Mouse (Mus musculus) layer of hippocampus, adult 18-20 months (tissue): Measurements from ENCODE around the gene Litaf. TPM values are rescaled to one million over a fixed set of nuclear protein-coding genes. Genes with fewer than 3 reads are reported as not detected.
A peak's percentile ranks its signal among the peaks of the same experiment; 100 is the strongest.

Experiments used
- DNase-seq, 2 experiments: peaks; one replicate each; pipeline ENCODE4 v3.0.0; 2022; ENCODE audit warnings: low spot score in 2 of 2
- total RNA-seq, 2 experiments: library from RNA; stranded (reverse); gene quantifications; 2 replicates each; pipeline ENCODE4 v1.2.3; 2021

Litaf gene
- total RNA-seq, 2 experiments from 2014 or later: 12.4 to 16.0 TPM

DNA sequence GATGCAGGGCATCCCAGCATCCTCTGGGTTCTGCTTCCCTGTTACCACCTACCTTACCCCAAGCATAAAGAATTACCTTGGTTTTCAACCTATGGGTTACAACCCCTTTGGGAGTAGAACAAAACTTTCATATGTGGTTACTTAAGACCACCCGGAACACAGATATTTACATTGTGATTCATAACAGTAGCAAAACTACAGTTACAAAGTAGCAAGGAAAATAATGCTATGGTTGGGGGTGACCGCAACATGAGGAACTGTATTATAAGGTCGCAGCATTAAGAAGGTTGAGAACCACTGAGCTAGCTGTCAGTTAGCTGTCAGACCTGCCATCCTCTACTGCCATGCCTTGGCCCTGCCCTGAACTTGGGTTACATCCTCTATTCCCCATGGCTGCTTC, 2.7 kb upstream of the Litaf start:
- no peak for DNase-seq

DNA sequence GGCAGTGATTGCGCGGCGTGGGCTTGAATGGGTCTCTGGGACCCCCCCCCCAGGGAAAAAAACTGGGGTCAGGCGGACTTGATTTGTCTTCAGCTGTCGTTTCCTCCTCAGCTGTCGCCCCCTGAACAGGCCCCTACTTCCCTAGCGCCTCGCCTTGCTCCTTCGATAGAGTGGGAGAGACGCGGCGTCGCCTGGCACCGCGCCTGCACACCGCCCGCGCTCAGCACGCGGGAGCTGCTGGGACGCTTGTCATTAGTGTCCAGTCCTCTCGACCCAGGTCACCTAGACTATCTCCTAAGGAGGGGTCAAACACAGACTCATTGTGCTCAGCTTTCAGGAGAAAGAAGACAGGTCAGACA, 855 bp upstream of the Litaf start:
- no peak for DNase-seq

DNA sequence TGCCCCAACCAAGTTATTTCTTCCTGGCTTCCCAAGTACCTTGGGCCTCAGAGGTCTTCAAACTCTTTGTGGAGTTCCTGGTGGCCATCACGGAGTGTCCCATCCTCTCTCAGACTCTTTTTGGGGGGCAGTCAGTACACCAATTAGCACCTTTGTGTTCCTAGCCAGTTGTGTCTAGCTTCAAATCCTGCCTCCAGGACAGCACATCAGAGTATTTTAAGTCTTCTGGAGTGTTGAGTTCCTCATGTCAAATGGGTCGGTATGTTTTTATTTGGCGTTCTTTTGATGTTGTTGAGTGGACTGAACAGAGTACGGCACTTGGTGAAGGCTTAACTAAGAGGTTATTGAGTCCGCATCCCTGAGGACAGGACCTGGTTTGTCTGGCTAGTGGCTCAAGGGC, 526 bp downstream of the Litaf start:
- DNase-seq: no peak

DNA sequence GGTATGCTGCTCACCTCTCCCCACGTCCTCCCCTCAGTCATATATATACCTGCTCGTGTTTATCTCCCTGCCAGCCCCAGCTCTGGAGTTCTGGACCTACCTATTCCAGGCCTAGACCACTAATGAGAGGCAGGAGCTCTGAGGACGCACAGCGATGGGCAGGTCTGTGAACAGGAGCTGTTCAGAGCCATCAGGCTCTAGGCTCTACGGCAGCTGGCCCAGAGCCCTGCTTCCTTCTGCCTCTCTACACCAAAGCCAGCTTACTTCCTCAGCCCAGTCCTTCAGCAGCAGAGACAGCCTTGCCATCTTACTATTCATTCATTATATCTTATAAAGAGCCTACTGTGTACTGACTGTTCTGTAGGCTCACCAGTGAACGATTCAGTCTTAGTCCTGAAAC, 1.2 kb downstream of the Litaf start:
- no peak for DNase-seq

DNA sequence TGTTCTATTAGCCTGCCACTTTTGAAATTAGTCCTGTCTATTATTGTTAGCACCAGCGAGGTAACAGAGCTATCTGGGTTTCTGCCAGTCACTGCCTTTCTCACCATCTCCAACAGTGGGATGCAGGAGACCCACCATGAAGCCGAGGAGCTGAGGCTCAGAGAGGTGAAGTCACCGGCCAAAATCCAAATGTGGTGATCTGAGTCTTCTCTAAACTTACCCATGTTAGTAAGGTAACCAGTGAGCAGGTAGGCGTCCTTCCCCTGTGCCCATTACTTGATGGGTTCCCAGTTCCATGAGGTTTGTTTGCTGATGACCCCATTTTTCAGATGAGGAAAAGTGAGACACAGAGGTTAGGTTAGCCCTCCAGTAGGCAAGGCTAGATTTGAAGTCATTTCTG, 1.6 kb downstream of the Litaf start:
- DNase-seq: no peak

DNA sequence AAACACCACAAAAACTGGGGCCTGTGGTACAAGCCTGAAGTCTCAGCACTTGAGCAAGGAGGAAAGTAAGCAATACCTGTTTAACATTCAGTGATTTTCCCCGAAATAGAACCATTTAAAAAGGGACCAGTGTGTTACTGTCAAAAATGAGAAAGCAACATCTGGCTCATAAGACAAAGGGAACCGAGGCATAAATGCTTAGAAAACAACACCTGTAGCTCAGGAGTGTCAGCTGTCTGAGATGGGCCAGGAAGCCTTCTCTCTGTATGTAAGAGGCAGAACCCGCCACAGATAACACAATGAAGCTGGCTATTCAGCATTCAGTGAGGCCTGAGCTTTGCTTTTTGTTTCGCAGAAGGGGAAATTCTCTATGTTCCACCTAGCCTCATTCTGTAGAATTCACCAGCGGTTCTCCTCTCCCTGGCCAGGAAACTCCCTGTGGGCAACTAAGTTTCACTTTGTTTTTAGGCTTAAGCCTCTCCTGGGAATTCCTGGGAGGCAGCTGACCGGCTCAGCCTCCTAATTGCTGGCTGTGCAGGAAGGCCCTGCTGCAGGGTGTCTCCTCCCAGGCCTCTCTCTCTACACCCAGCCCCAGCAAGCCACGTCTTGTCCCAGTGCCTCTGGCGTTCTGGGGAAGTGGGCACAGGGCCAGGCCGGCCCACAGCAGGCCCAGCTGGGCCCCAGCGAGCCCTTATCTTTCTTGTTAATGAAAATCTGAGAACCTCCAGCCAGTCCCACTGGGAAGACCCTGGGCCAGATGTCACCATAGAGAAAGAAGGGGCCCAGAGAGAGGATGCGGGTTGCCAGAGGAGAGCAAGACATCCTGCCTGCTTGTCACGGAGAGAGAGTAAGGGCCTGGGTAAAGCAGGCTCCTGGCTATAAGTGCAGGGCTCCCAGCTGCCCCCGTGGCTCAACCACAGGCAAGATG, 2.9 kb downstream of the Litaf start:
- DNase-seq: peak in 1 of 2 experiments; percentile 47

DNA sequence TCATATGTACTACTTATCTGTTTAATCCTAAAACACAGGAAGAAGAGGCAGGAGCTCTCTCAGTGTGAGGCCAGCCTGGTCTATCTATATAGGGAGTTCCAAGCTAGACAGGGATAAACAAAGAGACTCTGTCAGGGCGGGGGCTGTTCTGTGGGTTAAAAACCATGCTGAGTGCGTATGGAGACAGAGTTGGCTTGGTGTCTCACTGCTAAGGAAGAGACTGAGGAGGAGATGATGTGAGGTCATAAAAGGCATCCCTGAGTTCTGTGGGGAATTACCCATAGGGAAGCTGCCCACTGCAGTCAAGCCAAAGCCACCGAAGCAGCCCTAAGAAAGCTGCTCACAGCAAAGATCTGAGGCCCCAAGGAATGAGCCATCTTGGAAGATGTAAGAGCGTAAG, 5.3 kb downstream of the Litaf start, which contains the start of gene Snn:
Gene Snn, plus strand, starts transcription at position 301 of the 400 bp plus-strand sequence.
- no peak for DNase-seq

DNA sequence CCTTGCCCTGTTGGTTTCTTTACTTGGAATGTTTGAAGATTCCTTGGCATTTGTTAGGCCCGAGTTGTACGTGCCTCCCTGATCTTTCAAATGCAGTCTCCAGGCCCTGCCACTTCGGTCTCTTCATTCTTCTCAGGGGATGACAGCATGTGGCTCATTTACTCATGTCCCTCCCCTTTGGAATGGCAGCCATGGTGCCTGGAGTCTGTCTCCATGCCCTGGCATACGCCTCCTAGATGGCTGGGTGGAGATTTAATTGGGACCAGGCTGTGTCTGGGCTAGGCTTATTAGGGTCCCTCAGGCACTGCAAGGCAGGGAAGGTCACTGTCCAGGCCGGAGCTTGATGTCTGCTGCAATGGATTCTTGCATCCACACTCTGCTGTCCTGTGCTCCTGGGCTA, 10.0 kb downstream of the Litaf start:
- no peak for DNase-seq

DNA sequence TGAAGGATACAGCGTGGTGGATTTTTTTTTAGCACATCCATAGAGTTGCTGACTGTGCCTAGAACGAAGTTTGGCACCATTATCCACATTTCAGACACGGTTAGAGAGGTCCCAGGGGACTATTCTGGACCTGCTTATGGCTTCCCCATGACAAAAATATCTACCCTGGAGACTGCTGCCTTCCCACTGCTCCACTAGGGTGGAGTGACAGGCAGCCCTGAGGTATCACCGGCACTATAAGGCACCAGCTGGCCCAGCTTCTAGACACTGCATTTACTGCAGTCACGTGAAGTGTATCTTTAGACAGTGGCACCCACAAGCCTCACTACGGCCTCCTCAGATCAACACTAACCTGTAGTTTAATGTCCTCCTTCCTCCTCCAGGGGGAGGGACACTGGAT, 11.1 kb downstream of the Litaf start:
- DNase-seq: no peak

DNA sequence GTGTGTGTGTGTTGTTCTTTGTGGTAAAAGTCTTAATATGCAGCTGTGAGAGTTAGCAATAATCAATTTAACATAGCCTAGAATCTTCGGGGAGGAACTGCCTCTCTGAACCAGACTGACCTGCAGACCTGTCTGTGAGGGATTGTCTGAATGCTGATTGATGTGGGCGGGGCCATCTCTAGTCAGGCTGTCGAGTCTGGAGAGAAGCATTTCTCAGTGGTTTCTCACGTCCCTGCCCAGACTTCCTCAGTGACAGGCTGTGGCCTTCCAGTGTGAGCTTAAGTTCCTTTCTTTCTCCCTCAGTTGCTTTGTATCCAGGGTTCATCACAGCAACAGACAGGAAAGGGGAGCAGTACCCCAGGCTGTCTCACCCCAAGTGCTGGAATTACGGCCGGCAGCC, 11.5 kb downstream of the Litaf start:
- no peak for DNase-seq

DNA sequence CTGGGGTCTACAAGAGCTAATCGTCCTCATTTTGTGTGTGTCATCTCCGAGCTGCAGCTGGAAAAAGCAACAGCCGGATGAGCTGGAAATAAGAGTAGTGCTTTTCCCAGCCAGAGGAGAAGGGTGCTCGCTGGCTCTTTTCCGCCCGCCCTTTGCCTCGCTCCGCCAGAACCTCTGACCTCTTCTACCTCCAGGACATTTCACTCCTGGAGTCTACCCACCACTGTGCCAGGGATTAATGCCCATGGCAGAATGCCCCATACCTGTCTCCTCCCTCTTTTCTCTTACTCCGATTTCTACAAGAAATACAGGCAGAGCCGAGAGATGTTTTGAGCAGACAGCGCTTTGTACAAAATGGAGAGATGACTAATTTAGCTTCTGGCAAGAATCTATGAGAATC, 14.8 kb downstream of the Litaf start:
- no peak for DNase-seq

DNA sequence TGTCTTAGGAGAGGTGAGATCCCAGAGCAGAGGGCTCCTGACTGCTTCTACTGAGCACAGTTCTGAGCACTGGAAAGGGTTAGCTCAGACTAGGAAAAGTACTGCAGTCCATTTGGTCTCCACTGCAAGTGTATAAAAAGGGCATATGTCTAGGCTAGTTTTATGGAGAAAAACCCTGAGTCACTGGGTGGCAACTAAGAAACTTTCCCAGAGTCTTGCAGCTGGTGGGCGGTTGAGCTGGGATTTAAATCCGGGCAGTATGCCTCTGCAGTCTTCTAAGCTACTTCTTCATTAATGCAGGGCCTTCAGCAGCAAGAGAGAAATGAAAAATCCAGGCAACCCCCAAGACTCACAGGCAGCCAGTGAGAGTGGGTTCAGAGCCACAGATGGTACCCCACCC, 15.7 kb downstream of the Litaf start:
- no peak for DNase-seq

DNA sequence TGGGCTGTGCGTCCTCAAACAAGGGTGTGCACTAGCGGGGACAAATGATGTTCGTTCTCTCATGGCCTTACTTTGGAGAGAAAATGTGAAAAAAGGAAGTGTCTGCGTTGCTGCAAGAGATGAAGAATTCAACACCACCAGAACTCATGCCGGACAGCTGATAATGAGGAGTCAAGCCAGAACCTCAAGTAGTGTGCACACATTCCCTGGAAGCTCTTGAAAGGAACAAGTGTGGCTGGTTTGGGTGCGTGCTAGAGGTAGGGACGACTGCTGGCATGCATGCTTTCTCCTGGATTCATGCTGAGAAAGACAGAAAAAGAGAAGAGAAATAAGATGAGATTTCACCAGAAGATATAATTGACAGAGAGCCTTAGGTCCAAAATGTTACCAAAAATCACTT, 18.8 kb downstream of the Litaf start:
- no peak for DNase-seq

DNA sequence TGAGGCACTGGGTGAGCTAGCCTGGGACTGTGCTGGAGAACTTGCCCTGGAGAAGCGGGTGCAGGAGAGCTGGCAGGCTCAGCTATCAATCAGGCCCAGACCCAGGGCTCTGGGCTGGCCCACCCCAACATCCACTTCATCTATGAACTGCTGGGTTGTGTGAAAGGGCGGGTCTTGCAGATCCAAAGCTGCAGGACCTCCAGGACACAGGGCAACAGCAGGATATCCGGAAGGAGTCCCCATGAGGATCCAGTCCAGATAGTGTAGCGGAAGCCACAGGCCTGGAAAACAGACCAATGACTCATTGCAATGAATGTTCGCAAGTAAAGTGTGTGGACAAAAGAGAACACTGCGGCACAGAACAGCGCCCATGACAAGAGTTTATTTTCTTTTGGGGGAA, 19.5 kb downstream of the Litaf start:
- DNase-seq: no peak

DNA sequence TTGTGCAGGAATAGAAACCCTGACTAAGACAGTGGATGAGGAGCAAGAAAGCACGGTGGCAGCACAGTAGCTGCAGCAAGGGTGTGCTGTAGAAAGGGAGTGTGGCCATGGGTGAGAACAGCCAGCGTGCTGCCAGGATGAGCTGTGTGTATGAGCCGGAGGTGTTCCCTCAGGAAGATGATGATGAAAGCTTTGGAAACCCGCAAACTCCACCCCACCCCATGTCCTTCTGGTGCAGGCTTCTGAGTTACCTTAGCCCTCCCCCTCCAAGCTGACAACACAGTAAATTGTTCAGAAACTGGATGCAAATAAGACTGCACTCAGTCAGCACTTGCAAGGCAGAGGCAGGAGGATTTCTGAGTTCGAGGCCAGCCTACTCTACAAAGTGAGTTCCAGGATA, 22.7 kb downstream of the Litaf start:
- no peak for DNase-seq

DNA sequence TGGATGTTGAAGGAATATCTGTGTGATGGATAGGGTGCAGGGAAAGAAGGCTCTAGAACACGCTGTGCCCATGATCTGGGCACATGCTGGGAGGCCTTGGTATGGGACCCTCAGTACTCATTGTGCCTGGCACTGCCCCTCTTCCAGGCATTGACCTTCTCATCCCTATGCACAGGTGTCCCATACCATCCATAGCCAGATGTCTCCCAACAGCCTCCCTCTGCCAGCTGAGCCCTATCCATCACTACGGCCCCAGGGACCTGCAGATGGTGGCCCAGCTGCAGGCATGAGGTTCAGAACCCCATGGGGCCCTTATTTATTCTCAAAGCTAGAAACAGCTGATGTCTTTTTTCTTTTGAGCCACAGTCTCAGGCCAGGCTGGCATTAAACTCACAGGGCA, 25.4 kb downstream of the Litaf start:
- no peak for DNase-seq

DNA sequence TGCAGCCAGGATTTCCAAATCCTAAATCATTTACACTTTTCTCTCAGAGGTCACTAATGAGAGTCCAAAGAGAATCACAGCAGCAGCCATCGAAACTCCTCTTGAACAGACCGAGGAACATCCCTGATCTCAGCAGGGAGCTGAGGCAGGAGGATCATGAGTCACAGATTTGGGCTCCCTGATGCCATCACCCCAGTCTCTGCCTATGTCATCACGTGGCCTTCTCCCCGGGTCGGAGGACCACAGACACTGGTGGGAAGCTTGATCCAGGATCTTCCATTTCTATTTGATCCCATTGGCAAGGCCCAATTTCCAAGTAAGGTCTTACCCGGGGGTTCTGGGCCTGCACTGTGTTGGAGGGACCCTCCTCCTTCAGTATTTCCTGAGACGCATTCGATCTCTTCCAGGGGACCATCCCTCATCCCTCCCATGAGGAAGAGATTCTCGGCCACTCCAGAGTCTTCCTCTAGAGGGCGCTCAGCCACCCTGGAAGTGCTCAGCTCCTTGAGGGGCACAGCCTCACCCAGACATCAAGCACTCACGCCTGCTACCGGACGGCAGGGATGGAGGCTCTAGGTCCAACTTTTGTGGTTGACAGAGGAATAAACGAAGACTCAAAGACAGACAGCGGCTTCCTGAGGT, 30.0 kb downstream of the Litaf start:
- peak; percentile 32 to 68 for DNase-seq

DNA sequence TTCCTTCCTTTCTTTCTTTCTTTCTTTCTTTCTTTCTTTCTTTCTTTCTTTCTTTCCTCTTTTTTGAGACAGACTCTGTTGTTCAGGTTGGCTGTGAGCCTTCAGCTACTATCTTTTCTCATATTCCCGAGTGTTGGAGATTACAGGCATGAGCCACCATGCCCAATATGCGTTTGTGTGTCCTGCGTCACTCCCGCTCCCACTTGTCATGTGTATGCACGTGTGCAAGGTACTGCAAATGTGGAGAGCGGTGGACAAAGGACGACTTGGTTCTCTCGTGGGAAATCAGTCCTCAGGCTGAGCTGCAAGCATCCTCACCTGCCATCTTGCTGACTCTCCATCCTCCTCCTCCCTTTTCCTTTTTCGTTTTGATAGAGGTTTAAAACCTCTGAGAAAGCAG, 30.7 kb downstream of the Litaf start:
- DNase-seq: no peak

DNA sequence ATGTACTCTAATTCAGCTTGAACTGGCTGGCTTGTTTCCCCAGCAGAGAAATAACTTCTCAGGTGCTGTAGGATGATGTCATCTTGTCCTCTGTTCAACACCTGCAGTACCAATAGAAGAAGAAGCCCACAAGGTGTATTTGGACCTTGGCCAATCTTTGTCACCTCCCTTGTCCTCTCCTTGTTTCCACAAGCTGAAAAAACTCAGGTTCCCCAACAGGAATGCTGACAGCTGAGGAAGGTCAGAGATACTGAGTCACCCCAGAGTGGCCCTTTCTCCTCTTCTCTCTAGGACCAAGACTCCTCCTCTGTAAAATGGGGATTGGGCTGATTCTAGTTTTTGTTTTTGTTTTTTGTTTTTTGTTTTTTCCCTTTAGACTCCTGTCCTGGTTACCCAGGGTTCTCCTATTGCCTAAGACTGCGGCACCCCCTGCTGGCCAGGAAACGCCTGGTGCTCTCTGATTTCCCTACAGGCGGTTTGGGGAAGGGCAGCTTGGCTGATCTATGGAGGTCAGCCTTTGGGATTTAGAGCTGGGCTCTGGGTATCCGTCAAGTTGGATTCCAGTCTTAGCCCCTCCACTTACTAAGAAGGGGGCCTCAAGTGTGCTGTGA, 31.7 kb downstream of the Litaf start:
- DNase-seq: peak; percentile 47 to 89

DNA sequence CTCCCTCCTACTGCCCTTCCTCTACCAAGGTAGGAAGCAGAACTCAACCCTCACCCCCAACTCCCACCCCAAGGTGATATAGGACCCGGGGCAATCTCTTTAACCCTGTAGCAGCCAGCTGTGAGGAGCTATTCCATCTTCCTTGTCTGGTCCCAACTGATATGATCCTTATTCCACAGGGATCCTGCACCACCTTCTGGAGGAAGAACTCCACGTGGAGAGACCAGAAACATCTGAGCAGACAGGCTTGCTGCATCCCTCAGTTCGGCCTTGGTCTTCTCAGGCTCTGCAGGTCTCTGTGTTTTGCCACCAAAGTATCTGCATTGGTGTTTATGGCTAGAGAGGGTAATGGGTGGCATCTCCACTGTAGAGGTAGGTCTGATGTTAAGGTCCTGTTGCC, 34.6 kb downstream of the Litaf start:
- no peak for DNase-seq

DNA sequence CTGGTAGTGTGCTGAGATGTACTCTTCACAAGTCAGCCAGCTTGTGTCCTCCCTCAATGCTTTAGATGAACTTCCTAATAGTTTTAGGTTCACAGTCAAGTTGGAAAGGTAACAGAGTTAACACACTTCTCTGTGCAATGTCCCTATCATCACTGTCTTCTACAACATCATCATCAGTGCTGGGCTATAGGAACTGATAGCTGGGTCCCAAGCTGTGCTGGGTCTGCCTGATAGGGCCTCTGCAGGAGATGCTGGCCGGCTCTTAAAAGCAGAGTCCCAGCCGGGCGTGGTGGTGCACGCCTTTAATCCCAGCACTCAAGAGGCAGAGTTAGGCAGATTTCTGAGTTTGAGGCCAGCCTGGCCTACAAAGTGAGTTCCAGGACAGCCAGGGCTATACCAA, 35.1 kb downstream of the Litaf start:
- no peak for DNase-seq

DNA sequence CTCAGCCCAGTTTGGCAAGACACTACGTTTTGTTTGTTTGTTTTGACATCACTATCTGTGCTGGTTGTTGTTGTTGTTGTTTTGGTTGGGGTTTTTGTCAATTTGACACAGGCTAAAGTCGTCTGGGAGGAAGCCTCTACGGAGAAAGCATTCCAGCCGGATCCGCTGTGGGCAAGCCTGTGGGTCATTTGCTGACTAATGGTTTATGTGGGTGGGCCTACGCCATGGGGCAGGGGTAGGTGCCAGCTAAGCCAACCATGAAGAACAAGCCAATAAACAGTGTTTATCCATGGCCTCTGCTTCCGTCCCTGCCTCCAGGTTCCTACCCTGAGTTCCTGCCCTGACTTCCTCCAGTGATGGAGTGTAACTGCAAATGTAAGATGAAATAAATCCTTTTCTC, 37.8 kb downstream of the Litaf start:
- no peak for DNase-seq
